In the genomic region with DNA sequence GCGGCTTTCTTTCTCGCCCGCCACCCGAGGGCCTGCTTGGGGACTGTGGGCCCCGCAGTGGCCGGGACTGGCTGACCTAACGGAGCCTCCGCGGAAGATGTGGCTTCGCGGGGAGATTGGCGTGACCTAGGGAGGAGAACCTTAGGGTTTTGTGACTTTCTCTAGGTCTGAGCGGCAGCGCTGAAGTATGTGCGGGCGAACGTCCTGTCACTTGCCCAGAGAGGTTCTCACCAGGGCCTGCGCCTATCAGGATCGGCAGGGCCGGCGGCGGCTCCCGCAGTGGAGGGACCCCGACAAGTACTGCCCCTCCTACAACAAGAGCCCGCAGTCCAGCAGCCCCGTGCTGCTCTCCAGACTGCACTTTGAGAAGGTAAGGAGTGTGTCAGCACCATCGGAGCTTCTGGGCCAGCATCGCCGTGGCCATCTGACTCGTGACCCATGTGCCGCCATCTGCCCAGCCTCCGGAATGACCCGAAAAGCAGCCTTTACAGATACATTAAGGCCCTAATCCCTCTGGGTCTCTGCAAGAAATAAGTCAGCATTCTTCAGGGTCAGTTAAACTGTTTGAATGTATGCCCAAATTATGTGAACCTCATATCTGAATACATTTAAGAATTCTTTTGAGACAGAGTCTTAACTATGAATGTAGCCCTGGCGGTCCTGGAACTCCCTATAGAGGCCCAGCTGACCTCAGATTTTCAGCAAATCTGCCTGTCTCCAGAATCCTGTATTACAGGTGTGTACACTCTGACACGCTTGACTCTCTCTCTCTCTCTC, we compare ENCODE assay signal across 8 mouse cellular contexts. TPM values are rescaled to one million over a fixed set of nuclear protein-coding genes. Genes with fewer than 3 reads are reported as not detected.
DNase-seq lines count a peak whose midpoint lies in the region; ATAC-seq and TF ChIP-seq lines count a peak whose summit lies in the region.

No protein-coding gene starts in this region.

- peak overlapping the region; percentile 92 for H3K4me3 ChIP-seq in intestine, embryonic 16.5 days (ENCODE audit: low read length)
- H3K4me3 ChIP-seq in liver, postnatal 0 days (ENCODE audit: low read depth, low read length): peak overlapping the region; percentile 72
- peak overlapping the region; percentile 68 for H3K4me3 ChIP-seq in neural tube, embryonic 13.5 days

- peaks cover 7% of the 10 kb centered on the region; the same call in 1 of the 2 replicates for H3K4me1 ChIP-seq in intestine, embryonic 16.5 days (ENCODE audit: control insufficient read depth, insufficient read depth, low read length)
- H3K4me1 ChIP-seq in liver, postnatal 0 days (ENCODE audit: insufficient read depth): peaks cover 26% of the 10 kb centered on the region
- H3K4me1 ChIP-seq in neural tube, embryonic 13.5 days (replicated peaks): peaks cover 19% of the 10 kb centered on the region

- H3K9ac ChIP-seq in intestine, embryonic 16.5 days (ENCODE audit: low read depth, low read length): peak overlapping the region; percentile 94
- peak overlapping the region; percentile 91 for H3K9ac ChIP-seq in liver, postnatal 0 days (replicated peaks)
- H3K9ac ChIP-seq in neural tube, embryonic 13.5 days: peak overlapping the region; percentile 90

- no peak for TF ChIP-seq CTCF in liver, postnatal 0 days (IDR thresholded peaks at IDR 0.05; ENCODE audit: low read depth)

- no peak for TF ChIP-seq EP300 in liver, postnatal 0 days (IDR thresholded peaks at IDR 0.05; ENCODE audit: low read depth)

- H3K9me3 ChIP-seq in intestine, embryonic 16.5 days (ENCODE audit: control insufficient read depth, low read length): no peaks in the 10 kb centered on the region
- no peaks in the 10 kb centered on the region for H3K9me3 ChIP-seq in liver, postnatal 0 days (ENCODE audit: low read length)
- no peaks in the 10 kb centered on the region for H3K9me3 ChIP-seq in neural tube, embryonic 13.5 days

- ATAC-seq in common myeloid progenitor, adult 5-6 weeks (replicated peaks; ENCODE audit: low read depth, poor library complexity, severe bottlenecking): peak; percentile 26
- ATAC-seq in granulocyte monocyte progenitor cell, adult 5-6 weeks (replicated peaks; ENCODE audit: poor library complexity, severe bottlenecking): 0 out of 2 replicates have a peak, but pooled peaks have one; percentile 17
- ATAC-seq in intestine, embryonic 16.5 days: peak; percentile 57
- peak; percentile 43 for ATAC-seq in liver, postnatal 0 days
- peak; percentile 78 for ATAC-seq in neural tube, embryonic 13.5 days (ENCODE audit: low read depth)

- H3K27ac ChIP-seq in intestine, embryonic 16.5 days (ENCODE audit: low read length): peak overlapping the region; percentile 90
- peak overlapping the region; percentile 80 for H3K27ac ChIP-seq in liver, postnatal 0 days (ENCODE audit: low read depth)
- H3K27ac ChIP-seq in neural tube, embryonic 13.5 days (replicated peaks): peak overlapping the region; percentile 73

- peak; percentile 24 for DNase-seq in 416B (ENCODE audit: low read depth)
- peak; percentile 73 for DNase-seq in Muller cell, postnatal 12 days (ENCODE audit: inconsistent ontology term)
- no peak for DNase-seq in liver, postnatal 0 days
- peak; percentile 36 to 40 for DNase-seq in thymus, postnatal 36 days

- H3K27me3 ChIP-seq in intestine, embryonic 16.5 days (replicated peaks; ENCODE audit: control insufficient read depth, insufficient read depth, low read length): no peaks in the 10 kb centered on the region
- no peaks in the 10 kb centered on the region for H3K27me3 ChIP-seq in liver, postnatal 0 days (ENCODE audit: insufficient read depth, low read length)
- no peaks in the 10 kb centered on the region for H3K27me3 ChIP-seq in neural tube, embryonic 13.5 days

- H3K4me2 ChIP-seq in intestine, embryonic 16.5 days (ENCODE audit: low read depth, low read length): peak overlapping the region; percentile 86
- H3K4me2 ChIP-seq in liver, postnatal 0 days (ENCODE audit: low read depth, low read length): peak overlapping the region; percentile 96
- H3K4me2 ChIP-seq in neural tube, embryonic 13.5 days: peak overlapping the region; percentile 87

- 4% methylated on average over 35 of the region's 35 CpGs for WGBS in intestine, embryonic 16.5 days
- 8% methylated on average over 35 of the region's 35 CpGs for whole genome bisulfite sequencing in liver, postnatal 0 days (ENCODE audit: insufficient replicate concordance)
- 3% methylated on average over 35 of the region's 35 CpGs for WGBS in neural tube, embryonic 13.5 days

- H3K36me3 ChIP-seq in intestine, embryonic 16.5 days (ENCODE audit: control insufficient read depth, insufficient read depth, low read length): peaks cover 12% of the 10 kb centered on the region
- H3K36me3 ChIP-seq in liver, postnatal 0 days (replicated peaks; ENCODE audit: insufficient read depth, low read length): peaks cover 51% of the 10 kb centered on the region
- peaks cover 63% of the 10 kb centered on the region for H3K36me3 ChIP-seq in neural tube, embryonic 13.5 days

RNA-seq across cellular contexts. Expression of a gene that starts 0.8 kb away (rescaled TPM):
- total RNA-seq in common myeloid progenitor, adult 5-6 weeks (2017): 44.9 and 47.6 TPM in 2 replicates
- total RNA-seq in granulocyte monocyte progenitor cell, adult 5-6 weeks (2014; fragmentation: Nextera tagmentation): 21.8 and 30.2 TPM in 2 replicates
- 23.2 and 27.3 TPM in 2 replicates for total RNA-seq in granulocyte monocyte progenitor cell, adult 5-6 weeks (2017)
- 31.6 and 35.6 TPM in 2 replicates for polyA plus RNA-seq in intestine, embryonic 16.5 days (2015; fragmentation: Nextera tagmentation; extraction: Ambion mirVana)
- 12.4 and 12.5 TPM in 2 replicates for polyA plus RNA-seq in liver, postnatal 0 days (2015; fragmentation: Nextera tagmentation; extraction: Ambion mirVana)
- polyA plus RNA-seq in neural tube, embryonic 13.5 days (2015; fragmentation: Nextera tagmentation; extraction: Ambion mirVana): 34.1 and 34.9 TPM in 2 replicates

RNA-seq across cellular contexts. Expression of a gene that starts 26.9 kb away (rescaled TPM):
- 54.9 and 59.2 TPM in 2 replicates for total RNA-seq in common myeloid progenitor, adult 5-6 weeks (2017)
- 70.5 and 86.1 TPM in 2 replicates for total RNA-seq in granulocyte monocyte progenitor cell, adult 5-6 weeks (2014; fragmentation: Nextera tagmentation)
- total RNA-seq in granulocyte monocyte progenitor cell, adult 5-6 weeks (2017): 73.9 and 78.5 TPM in 2 replicates
- polyA plus RNA-seq in intestine, embryonic 16.5 days (2015; fragmentation: Nextera tagmentation; extraction: Ambion mirVana): 162 and 166 TPM in 2 replicates
- 30.4 and 35.3 TPM in 2 replicates for polyA plus RNA-seq in liver, postnatal 0 days (2015; fragmentation: Nextera tagmentation; extraction: Ambion mirVana)
- polyA plus RNA-seq in neural tube, embryonic 13.5 days (2015; fragmentation: Nextera tagmentation; extraction: Ambion mirVana): 166 and 172 TPM in 2 replicates

Comparison
In these comparisons a context has a peak if more than half of its experiments do, and no peak if none do; other contexts are left out.
1. ATAC-seq: peak in every context shown above with its lines; median percentile 78 in neural tube, embryonic 13.5 days; 57 in intestine, embryonic 16.5 days; 43 in liver, postnatal 0 days; 26 in common myeloid progenitor, adult 5-6 weeks; 17 in granulocyte monocyte progenitor cell, adult 5-6 weeks.